Mouse (Mus musculus): ENCODE results near the gene Art2b. TPM values are rescaled to one million over a fixed set of nuclear protein-coding genes. Genes with fewer than 3 reads are reported as not detected.
"Not testable (repeated sequence)": the region's sequence is repeated elsewhere in the genome, so short reads cannot be mapped to it uniquely, and the experiment has no call there.

Gene Art2b
- total RNA-seq, 1 experiment = not detected

GRCm38 (mm10) chr7:101624283-101624682 is 38.9 kb upstream of the Art2b start:
- H3K9me3 ChIP-seq (ENCODE audit: control insufficient read depth, insufficient read depth, low read depth, low read length) = no peaks in the 10 kb centered on the region
- no peak for DNase-seq (ENCODE audit: low read depth, low spot score)
- TF ChIP-seq ZC3H11A (IDR thresholded peaks at IDR 0.05; ENCODE audit: borderline replicate concordance, low read depth, low read length) (no peak), MAFK (IDR thresholded peaks at IDR 0.05; ENCODE audit: insufficient read depth, low read depth, low read length) (no peak), ZNF384 (IDR thresholded peaks at IDR 0.05; ENCODE audit: low read depth, low read length) (no peak), CHD2 (IDR thresholded peaks at IDR 0.05; ENCODE audit: low read depth, low read length) (no peak)
- no peak overlapping the region for H3K9ac ChIP-seq (ENCODE audit: insufficient read depth, low read depth, low read length, poor library complexity, severe bottlenecking)
- no peak overlapping the region for H3K27ac ChIP-seq (ENCODE audit: insufficient read depth, low read depth, low read length, poor library complexity, severe bottlenecking)
- no peaks in the 10 kb centered on the region for H3K36me3 ChIP-seq (ENCODE audit: control insufficient read depth, insufficient read depth, low read length, poor library complexity, severe bottlenecking)
- in situ Hi-C loops (cut with MboI; ENCODE audit: low sequenced_read_pairs in 2 of 2, unreplicated experiment in 2 of 2) = no loop called here
- no peak overlapping the region for H3K4me3 ChIP-seq (ENCODE audit: insufficient read depth in 1 of 2, low read depth in 1 of 2, low read length in 2 of 2, poor library complexity in 1 of 2, severe bottlenecking in 1 of 2)
- peaks cover 2 to 4% of the 10 kb centered on the region in 2 experiments; a peak in 2 of 4 replicates for H3K4me1 ChIP-seq (ENCODE audit: control insufficient read depth in 2 of 2, insufficient read depth in 2 of 2, low read length in 2 of 2, poor library complexity in 1 of 2)

- H3K27ac ChIP-seq (ENCODE audit: insufficient read depth, low read depth, low read length, poor library complexity, severe bottlenecking); H3K9me3 ChIP-seq (ENCODE audit: control insufficient read depth, insufficient read depth, low read depth, low read length); H3K36me3 ChIP-seq (ENCODE audit: control insufficient read depth, insufficient read depth, low read length, poor library complexity, severe bottlenecking); H3K4me3 ChIP-seq (ENCODE audit: insufficient read depth in 1 of 2, low read depth in 1 of 2, low read length in 2 of 2, poor library complexity in 1 of 2, severe bottlenecking in 1 of 2); H3K4me1 ChIP-seq (ENCODE audit: control insufficient read depth in 2 of 2, insufficient read depth in 2 of 2, low read length in 2 of 2, poor library complexity in 1 of 2); DNase-seq (ENCODE audit: low read depth, low spot score); in situ Hi-C loops (cut with MboI; ENCODE audit: low sequenced_read_pairs in 2 of 2, unreplicated experiment in 2 of 2); H3K9ac ChIP-seq (ENCODE audit: insufficient read depth, low read depth, low read length, poor library complexity, severe bottlenecking): not testable (repeated sequence)
These were observed 36.5 kb upstream of the Art2b start for GRCm38 (mm10) chr7:101621861-101622260.

- in situ Hi-C loops (cut with MboI; ENCODE audit: low sequenced_read_pairs in 2 of 2, unreplicated experiment in 2 of 2) = no loop called here
- no peak overlapping the region for H3K27ac ChIP-seq (ENCODE audit: insufficient read depth, low read depth, low read length, poor library complexity, severe bottlenecking)
- no peak overlapping the region for H3K9ac ChIP-seq (ENCODE audit: insufficient read depth, low read depth, low read length, poor library complexity, severe bottlenecking)
- no peak overlapping the region for H3K4me3 ChIP-seq (ENCODE audit: insufficient read depth in 1 of 2, low read depth in 1 of 2, low read length in 2 of 2, poor library complexity in 1 of 2, severe bottlenecking in 1 of 2)
- H3K36me3 ChIP-seq (ENCODE audit: control insufficient read depth, insufficient read depth, low read length, poor library complexity, severe bottlenecking) = no peaks in the 10 kb centered on the region
- H3K4me1 ChIP-seq (ENCODE audit: control insufficient read depth in 2 of 2, insufficient read depth in 2 of 2, low read length in 2 of 2, poor library complexity in 1 of 2) = peaks cover 2% of the 10 kb centered on the region in 2 experiments; a peak in 1 of 4 replicates
- DNase-seq (ENCODE audit: low read depth, low spot score) = peak; percentile 38
- H3K9me3 ChIP-seq (ENCODE audit: control insufficient read depth, insufficient read depth, low read depth, low read length) = no peaks in the 10 kb centered on the region
- TF ChIP-seq HCFC1 (IDR thresholded peaks at IDR 0.05; ENCODE audit: borderline replicate concordance, insufficient read depth, low read length) (no peak), ZC3H11A (IDR thresholded peaks at IDR 0.05; ENCODE audit: borderline replicate concordance, low read depth, low read length) (peak; percentile 29; the same call in 1 of the 2 replicates)
These were observed 35.0 kb upstream of the Art2b start for GRCm38 (mm10) chr7:101620373-101620772.

- H3K36me3 ChIP-seq (ENCODE audit: control insufficient read depth, insufficient read depth, low read length, poor library complexity, severe bottlenecking) = no peaks in the 10 kb centered on the region
- no peaks in the 10 kb centered on the region for H3K9me3 ChIP-seq (ENCODE audit: control insufficient read depth, insufficient read depth, low read depth, low read length)
- TF ChIP-seq CHD2 (IDR thresholded peaks at IDR 0.05; ENCODE audit: low read depth, low read length) (no peak), HCFC1 (IDR thresholded peaks at IDR 0.05; ENCODE audit: borderline replicate concordance, insufficient read depth, low read length) (no peak)
- H3K27ac ChIP-seq (ENCODE audit: insufficient read depth, low read depth, low read length, poor library complexity, severe bottlenecking) = no peak overlapping the region
- no peak overlapping the region for H3K4me3 ChIP-seq (ENCODE audit: insufficient read depth in 1 of 2, low read depth in 1 of 2, low read length in 2 of 2, poor library complexity in 1 of 2, severe bottlenecking in 1 of 2)
- in situ Hi-C loops (cut with MboI; ENCODE audit: low sequenced_read_pairs in 2 of 2, unreplicated experiment in 2 of 2) = no loop called here
- peaks cover 2% of the 10 kb centered on the region in 2 experiments; a peak in 1 of 4 replicates for H3K4me1 ChIP-seq (ENCODE audit: control insufficient read depth in 2 of 2, insufficient read depth in 2 of 2, low read length in 2 of 2, poor library complexity in 1 of 2)
- DNase-seq (ENCODE audit: low read depth, low spot score) = no peak
- H3K9ac ChIP-seq (ENCODE audit: insufficient read depth, low read depth, low read length, poor library complexity, severe bottlenecking) = no peak overlapping the region
These were observed 32.9 kb upstream of the Art2b start for GRCm38 (mm10) chr7:101618273-101618672.

GRCm38 (mm10) chr7:101617438-101618165 is 32.2 kb upstream of the Art2b start:
- no peak overlapping the region for H3K27ac ChIP-seq (ENCODE audit: insufficient read depth, low read depth, low read length, poor library complexity, severe bottlenecking)
- DNase-seq (ENCODE audit: low read depth, low spot score) = no peak
- no peak for TF ChIP-seq MAFK (IDR thresholded peaks at IDR 0.05; ENCODE audit: insufficient read depth, low read depth, low read length)
- TF ChIP-seq ZC3H11A (IDR thresholded peaks at IDR 0.05; ENCODE audit: borderline replicate concordance, low read depth, low read length) = no peak
- no peak for TF ChIP-seq CHD2 (IDR thresholded peaks at IDR 0.05; ENCODE audit: low read depth, low read length)
- TF ChIP-seq HCFC1 (IDR thresholded peaks at IDR 0.05; ENCODE audit: borderline replicate concordance, insufficient read depth, low read length) = no peak
- no peak for TF ChIP-seq ZNF384 (IDR thresholded peaks at IDR 0.05; ENCODE audit: low read depth, low read length)
- H3K9ac ChIP-seq (ENCODE audit: insufficient read depth, low read depth, low read length, poor library complexity, severe bottlenecking) = no peak overlapping the region
- no peaks in the 10 kb centered on the region for H3K36me3 ChIP-seq (ENCODE audit: control insufficient read depth, insufficient read depth, low read length, poor library complexity, severe bottlenecking)
- 0 out of 4 replicates have a peak, but pooled peaks cover 0 to under 1% of the 10 kb centered on the region in 2 experiments for H3K4me1 ChIP-seq (ENCODE audit: control insufficient read depth in 2 of 2, insufficient read depth in 2 of 2, low read length in 2 of 2, poor library complexity in 1 of 2)
- H3K9me3 ChIP-seq (ENCODE audit: control insufficient read depth, insufficient read depth, low read depth, low read length) = no peaks in the 10 kb centered on the region
- in situ Hi-C loops (cut with MboI; ENCODE audit: low sequenced_read_pairs in 2 of 2, unreplicated experiment in 2 of 2) = no loop called here
- no peak overlapping the region for H3K4me3 ChIP-seq (ENCODE audit: insufficient read depth in 1 of 2, low read depth in 1 of 2, low read length in 2 of 2, poor library complexity in 1 of 2, severe bottlenecking in 1 of 2)
